ENCODE assay signal across 10 mouse cellular contexts in genomic region chr5:115435755-115436379, GRCm38 (mm10). TPM values are rescaled to one million over a fixed set of nuclear protein-coding genes. Genes with fewer than 3 reads are reported as not detected.
DNase-seq lines count a peak whose midpoint lies in the region; ATAC-seq and TF ChIP-seq lines count a peak whose summit lies in the region.
"Had no signal": no experiment of that assay in that cellular context is flagged by ENCODE, and none has a peak within 500 bp of the region (broad histone marks: within the 10 kb centered on the region; RNA-seq: fewer than 3 reads in every experiment).

No protein-coding gene starts in this region.

- H3K27me3 ChIP-seq in heart, embryonic 10.5 days (ENCODE audit: insufficient read depth, poor library complexity, severe bottlenecking), result no peaks in the 10 kb centered on the region; the same call in 1 of the 2 replicates
- peaks cover 29% of the 10 kb centered on the region for H3K27me3 ChIP-seq in E14TG2a.4 (ENCODE audit: insufficient read depth, low read length)
- H3K27me3 ChIP-seq in hindbrain, embryonic 10.5 days (ENCODE audit: insufficient read depth, poor library complexity, severe bottlenecking), result no peaks in the 10 kb centered on the region
- H3K27me3 ChIP-seq in midbrain, embryonic 12.5 days, result no peaks in the 10 kb centered on the region

- WGBS in heart, embryonic 10.5 days, result 35% methylated on average over 8 of the region's 8 CpGs
- WGBS in hindbrain, embryonic 10.5 days, result 10% methylated on average over 8 of the region's 8 CpGs
- WGBS in midbrain, embryonic 12.5 days, result 5% methylated on average over 8 of the region's 8 CpGs

- DNase-seq in heart, embryonic 10.5 days (ENCODE audit: low spot score), result no peak
- DNase-seq in heart, postnatal 14 days, result no peak
- DNase-seq in hindbrain, embryonic 10.5 days (ENCODE audit: low spot score), result no peak
- no peak for DNase-seq in thymus, postnatal 36 days
- DNase-seq in urinary bladder, postnatal 25 days (ENCODE audit: low spot score), result no peak
- DNase-seq in spleen, adult 12 weeks (ENCODE audit: low spot score), result no peak
- DNase-seq: thymus, adult 2 months had no signal

- peaks cover 28% of the 10 kb centered on the region for H3K36me3 ChIP-seq in heart, embryonic 10.5 days
- H3K36me3 ChIP-seq in E14TG2a.4 (ENCODE audit: insufficient read depth, low read length), result peaks cover 28% of the 10 kb centered on the region; the same call in 1 of the 2 replicates
- H3K36me3 ChIP-seq in hindbrain, embryonic 10.5 days, result peaks cover 93% of the 10 kb centered on the region
- peaks cover 66% of the 10 kb centered on the region for H3K36me3 ChIP-seq in midbrain, embryonic 12.5 days

- peak overlapping the region; percentile 95 for H3K27ac ChIP-seq in heart, embryonic 10.5 days
- H3K27ac ChIP-seq in hindbrain, embryonic 10.5 days, result peak overlapping the region; percentile 100
- H3K27ac ChIP-seq in midbrain, embryonic 12.5 days (replicated peaks), result peak overlapping the region; percentile 99

- ATAC-seq in midbrain, embryonic 12.5 days (ENCODE audit: low FRiP score, low read depth), result no peak

- intact Hi-C loops in heart, postnatal 14 days (cut with DNase I), result no loop called here

- no peaks in the 10 kb centered on the region for H3K9me3 ChIP-seq in heart, embryonic 10.5 days
- H3K9me3 ChIP-seq in E14TG2a.4 (ENCODE audit: low read length), result no peaks in the 10 kb centered on the region
- no peaks in the 10 kb centered on the region for H3K9me3 ChIP-seq in hindbrain, embryonic 10.5 days
- H3K9me3 ChIP-seq in midbrain, embryonic 12.5 days, result no peaks in the 10 kb centered on the region

- peak overlapping the region; percentile 94 for H3K4me2 ChIP-seq in midbrain, embryonic 12.5 days (replicated peaks)

- TF ChIP-seq CTCF in E14TG2a.4 (conservative IDR thresholded peaks at IDR 0.05; ENCODE audit: low read length), result no peak

- H3K4me1 ChIP-seq in heart, embryonic 10.5 days, result peaks cover 64% of the 10 kb centered on the region
- H3K4me1 ChIP-seq in E14TG2a.4 (replicated peaks; ENCODE audit: low read depth, low read length), result peaks cover 95% of the 10 kb centered on the region
- H3K4me1 ChIP-seq in hindbrain, embryonic 10.5 days (replicated peaks), result peaks cover 97% of the 10 kb centered on the region
- peaks cover 83% of the 10 kb centered on the region for H3K4me1 ChIP-seq in midbrain, embryonic 12.5 days

- H3K9ac ChIP-seq in midbrain, embryonic 12.5 days (replicated peaks), result peak overlapping the region; percentile 100

- H3K4me3 ChIP-seq in heart, embryonic 10.5 days, result peak overlapping the region; percentile 69
- peak overlapping the region; percentile 69 for H3K4me3 ChIP-seq in E14TG2a.4 (replicated peaks; ENCODE audit: low read length)
- H3K4me3 ChIP-seq in hindbrain, embryonic 10.5 days, result peak overlapping the region; percentile 100
- peak overlapping the region; percentile 100 for H3K4me3 ChIP-seq in midbrain, embryonic 12.5 days

RNA-seq across cellular contexts. Expression of gene Msi1, which starts 6.5 kb away (rescaled TPM):
- 9.6 and 17.1 TPM in 2 replicates for polyA plus RNA-seq in heart, embryonic 10.5 days (2016; fragmentation: Nextera tagmentation; extraction: Ambion mirVana)
- 1 to 10 TPM; 1.9 to 2.0 TPM for total RNA-seq in heart, postnatal 14 days (2021)
- polyA plus RNA-seq in hindbrain, embryonic 10.5 days (2016; fragmentation: Nextera tagmentation; extraction: Ambion mirVana), result 167 and 222 TPM in 2 replicates
- polyA plus RNA-seq in midbrain, embryonic 12.5 days (2016; fragmentation: Nextera tagmentation; extraction: Ambion mirVana), result 211 and 227 TPM in 2 replicates

RNA-seq across cellular contexts. Expression of gene Pla2g1b, which starts 30.2 kb away (rescaled TPM):
- 0.48 and 1.4 TPM in 2 replicates for polyA plus RNA-seq in heart, embryonic 10.5 days (2016; fragmentation: Nextera tagmentation; extraction: Ambion mirVana)
- total RNA-seq in heart, postnatal 14 days (2021), result not detected
- polyA plus RNA-seq in hindbrain, embryonic 10.5 days (2016; fragmentation: Nextera tagmentation; extraction: Ambion mirVana), result 0.51 TPM in 1 of 2 replicates, not detected in the other
- polyA plus RNA-seq in midbrain, embryonic 12.5 days (2016; fragmentation: Nextera tagmentation; extraction: Ambion mirVana), result not detected in 2 replicates
- total RNA-seq: gastrocnemius, postnatal 14 days had no signal

RNA-seq across cellular contexts. Expression of gene Sirt4, which starts 48.7 kb away (rescaled TPM):
- 18.7 and 19.0 TPM in 2 replicates for polyA plus RNA-seq in heart, embryonic 10.5 days (2016; fragmentation: Nextera tagmentation; extraction: Ambion mirVana)
- total RNA-seq in heart, postnatal 14 days (2021), result 10 to 100 TPM; 17.9 to 18.7 TPM
- polyA plus RNA-seq in hindbrain, embryonic 10.5 days (2016; fragmentation: Nextera tagmentation; extraction: Ambion mirVana), result 17.2 and 17.3 TPM in 2 replicates
- polyA plus RNA-seq in midbrain, embryonic 12.5 days (2016; fragmentation: Nextera tagmentation; extraction: Ambion mirVana), result 24.2 and 26.2 TPM in 2 replicates
